Mouse (Mus musculus): ENCODE results near the gene Tnip3.

Gene Tnip3

DNA sequence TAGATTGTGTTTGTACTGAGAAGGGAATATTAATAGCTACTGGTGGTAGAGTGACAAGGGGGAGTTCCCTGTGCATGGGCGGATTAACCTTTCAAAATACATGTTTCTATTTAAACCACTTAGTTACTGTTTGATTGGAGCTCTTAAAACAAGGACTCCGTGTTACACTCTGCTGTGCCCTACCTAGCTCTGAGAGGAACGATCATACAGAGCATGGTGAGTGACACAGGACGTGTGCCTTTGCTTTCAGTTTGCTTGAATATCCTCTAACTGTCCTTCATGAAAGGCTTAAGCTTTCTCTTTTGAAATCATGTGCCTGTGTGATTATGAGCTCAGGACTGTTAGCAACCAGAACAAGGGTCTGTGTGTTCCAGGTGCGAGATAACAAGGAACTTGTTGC is at the start of gene Tnip3:
TSS of gene Tnip3 (plus strand) at position 122 of the 400 bp plus-strand sequence.
- no peak for DNase-seq

DNA sequence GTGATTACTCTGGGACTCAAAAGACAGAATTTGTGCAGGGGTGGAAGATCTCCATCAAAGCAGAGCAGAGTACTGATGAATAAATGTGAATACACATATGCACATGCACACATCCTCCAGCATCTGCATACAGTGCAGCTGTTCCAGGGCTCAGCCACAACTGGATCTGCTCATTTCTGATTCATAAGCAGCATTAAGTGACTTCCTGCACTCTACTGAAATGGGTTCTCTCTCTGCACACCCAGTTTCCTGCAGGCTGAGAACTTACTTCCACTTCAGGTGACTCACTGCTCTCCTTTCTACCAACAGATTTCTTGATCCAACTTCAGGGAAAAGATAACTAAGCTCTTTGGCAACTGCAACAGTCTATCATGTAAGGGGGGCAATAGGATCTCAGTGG is 26.3 kb upstream of the Tnip3 start:
- no peak for DNase-seq

DNA sequence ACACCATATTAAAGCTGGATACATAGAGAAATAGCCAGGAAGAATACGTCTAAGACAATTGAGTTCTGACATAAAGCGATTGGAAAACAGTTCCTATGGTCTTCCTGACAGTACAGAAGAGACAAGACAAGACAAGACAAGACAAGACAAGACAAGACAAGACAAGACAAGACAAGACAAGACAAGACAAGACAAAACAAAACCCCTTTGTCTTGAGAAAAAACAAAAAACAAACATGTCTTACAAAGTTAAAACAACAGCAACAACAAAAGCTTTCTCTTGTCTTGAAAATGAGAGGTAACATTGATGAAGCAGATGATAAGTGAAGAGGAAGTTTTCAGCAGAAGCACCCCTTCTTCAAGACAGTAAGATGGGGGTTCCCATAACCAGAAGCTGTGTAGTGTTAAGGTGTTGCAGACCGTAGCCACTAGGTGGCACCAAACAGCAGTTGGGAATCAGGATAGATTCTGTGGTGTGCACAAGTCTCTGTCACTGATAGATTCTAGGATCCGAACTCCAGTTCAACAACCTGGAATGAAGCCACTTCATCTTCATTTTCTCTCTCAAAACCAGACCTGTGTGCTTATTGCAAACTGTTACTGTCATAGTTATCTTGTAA is 15.0 kb upstream of the Tnip3 start:
- peak; percentile 27 for DNase-seq

DNA sequence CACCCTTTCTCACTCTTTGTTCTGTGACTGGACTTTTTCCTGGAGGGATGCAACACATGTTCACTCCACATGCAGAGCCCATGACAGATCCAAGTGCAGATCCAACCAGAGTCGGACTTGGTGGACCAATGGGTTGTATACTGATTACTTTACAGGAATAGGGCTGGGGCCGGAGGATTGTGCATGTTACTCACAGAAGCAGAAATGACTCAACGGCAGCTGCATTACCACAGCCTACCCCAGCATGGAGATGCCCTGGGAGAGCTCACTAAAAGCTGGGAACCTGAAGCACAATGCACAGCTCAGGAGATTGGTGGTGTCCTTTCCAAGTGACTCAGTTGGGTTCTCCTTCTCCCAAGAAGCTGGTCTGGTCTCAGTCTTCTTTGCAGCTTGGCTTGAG is 11.3 kb upstream of the Tnip3 start:
- no peak for DNase-seq

DNA sequence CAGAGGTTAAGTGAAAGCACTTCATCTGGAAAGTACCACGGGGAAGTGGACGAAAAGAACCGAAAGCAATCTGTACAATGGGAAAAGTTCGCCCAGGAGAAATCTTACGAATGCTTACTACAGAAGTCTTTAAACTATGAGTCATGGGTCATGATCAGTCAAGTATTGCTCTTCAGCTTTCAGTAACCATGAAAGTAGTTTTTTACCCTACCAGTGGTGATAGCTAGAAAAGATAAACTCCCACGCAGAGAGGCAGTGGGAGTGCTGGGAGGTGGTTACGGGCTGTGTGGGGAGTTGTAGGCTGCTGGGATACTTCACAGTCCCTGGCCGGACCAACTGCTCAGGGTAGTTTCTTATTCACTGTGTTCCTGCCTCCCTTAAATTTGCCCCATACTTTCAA is 8.4 kb upstream of the Tnip3 start:
- no peak for DNase-seq

DNA sequence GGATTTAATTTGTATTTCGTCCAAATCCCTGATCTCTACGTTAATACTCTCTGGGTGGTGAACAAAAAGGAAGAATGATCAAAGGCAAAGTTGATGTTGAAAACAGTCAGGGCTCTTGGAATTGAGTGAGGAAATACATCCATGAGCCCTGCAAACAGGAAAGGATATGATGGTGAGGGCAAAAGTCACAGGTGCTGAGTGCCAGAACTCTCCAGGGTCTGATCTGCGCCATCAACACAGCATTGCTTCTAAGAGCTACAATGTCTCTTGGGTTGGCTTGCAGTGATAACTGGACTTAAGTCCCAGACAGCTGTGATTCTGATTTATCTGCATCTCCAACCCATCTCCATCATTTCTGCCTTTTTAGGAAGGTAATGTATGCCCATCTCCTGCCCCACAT is 4.3 kb upstream of the Tnip3 start:
- DNase-seq: no peak

DNA sequence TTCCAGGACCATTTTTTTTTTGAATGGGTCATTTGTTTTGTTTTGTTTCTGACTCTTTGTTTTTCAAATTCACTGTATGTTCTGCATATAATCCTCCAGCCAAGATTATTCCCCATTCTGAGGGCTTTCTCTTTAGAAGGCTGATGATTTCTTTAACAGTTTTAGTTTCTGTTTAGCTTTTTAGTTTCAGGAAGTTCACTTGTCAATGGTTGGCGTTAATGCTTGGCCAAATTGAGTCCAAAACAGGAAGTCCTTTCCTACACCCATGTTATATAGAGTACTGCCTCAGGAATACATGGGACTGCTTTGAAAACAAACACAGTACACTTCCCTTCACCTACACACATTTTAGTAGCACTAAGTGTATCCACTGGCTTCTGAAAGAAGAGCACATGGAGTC is 2.8 kb downstream of the Tnip3 start:
- DNase-seq: no peak

DNA sequence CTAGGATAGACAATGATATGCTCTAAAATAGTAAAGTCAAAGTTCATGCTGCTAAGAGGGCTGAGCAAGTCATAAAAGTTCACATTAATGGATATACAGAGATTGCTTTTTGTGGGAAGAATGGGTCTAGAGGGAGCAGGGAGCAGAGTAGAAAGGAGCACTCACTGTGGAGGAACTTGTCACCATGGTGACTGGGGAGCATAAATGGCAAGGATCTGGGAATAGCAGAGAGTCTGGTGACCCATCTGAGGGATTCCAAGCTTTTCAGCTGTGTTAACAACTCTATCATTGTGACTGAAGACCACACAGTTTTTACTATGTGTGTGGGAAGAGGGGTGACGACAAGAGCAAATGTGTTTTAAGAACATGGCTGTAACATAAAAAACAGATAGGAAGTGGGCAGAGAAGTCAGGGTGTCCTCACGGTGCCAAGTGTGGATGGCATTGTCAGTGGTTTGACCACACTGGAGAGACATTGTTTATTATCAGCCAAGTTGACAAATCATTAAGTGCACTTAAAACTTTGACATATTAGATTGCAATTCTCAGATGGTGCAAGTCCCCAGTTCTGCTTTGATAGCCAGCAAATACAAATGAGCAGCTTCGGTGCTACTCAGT is 6.2 kb downstream of the Tnip3 start:
- DNase-seq: no peak

DNA sequence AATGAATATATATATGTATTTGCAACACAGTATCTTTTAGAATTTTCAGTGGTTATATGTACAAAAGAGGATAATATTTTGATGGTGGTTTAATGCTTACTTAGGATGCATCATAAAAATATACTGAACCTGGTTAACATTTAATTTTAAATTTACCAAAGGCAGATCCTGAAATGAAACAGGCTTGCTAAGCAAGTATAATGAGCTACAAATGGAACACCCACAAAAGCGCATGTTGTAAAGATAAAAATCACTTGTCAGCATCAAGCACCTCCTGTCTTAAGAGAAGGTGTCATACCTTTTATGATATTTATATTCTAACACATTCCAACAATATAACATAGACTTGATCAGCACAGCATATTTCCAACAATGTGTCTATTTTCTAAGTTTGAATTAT is 8.6 kb downstream of the Tnip3 start:
- no peak for DNase-seq

DNA sequence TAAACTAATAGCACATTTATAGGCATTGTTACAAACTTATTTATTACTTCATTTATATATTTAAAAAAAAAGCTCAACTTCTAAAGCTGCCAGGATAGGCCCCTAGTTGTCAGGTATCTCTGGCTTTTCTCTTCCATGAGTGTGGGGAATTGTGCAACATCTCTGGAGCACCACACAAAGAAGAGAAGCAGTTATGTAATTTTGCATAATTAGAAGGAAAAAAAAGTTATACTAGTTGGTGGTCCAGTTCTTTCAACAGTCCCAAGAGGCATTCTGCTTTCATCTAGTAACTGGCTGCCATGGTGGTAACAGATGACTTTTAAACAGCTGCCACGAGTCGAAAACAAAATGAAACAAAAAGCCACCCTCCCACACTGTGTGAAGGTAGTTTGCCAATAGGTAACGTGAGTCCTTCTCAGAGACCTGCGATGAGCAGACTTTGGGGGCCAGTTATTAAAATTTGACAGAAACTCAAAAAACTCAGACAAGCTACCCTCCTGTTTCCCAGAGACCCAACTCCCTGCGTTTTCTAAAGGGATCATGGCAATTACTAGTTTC is 12.3 kb downstream of the Tnip3 start:
- DNase-seq: no peak

DNA sequence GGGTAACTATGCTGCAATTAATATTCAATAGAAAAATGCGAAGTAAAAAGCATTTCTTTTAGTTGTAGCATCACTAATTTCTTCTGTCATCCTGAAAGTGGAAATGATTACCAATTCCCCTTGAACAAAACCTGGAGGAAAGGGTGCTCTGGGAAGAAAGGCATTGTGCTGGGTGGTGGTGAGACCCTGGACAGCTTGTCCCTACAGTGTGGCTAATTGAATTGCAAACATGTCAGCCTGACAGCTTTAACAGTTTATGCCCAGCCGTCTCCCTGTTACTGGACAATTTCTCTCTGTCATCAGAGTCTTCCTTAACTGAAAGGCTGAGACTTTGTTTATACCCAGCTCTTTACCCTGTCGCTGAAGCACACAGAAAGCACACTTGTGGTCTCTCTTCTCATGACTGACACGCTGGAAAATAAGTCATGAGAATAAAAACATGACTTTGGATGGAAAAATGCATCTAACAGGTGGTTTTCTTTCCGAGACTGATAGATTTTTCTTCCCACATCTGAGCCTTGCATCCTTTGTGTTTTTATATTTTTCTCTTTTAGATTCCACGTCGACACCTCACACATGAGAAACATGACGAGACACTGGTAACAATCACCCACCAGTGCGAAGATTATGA is 13.0 kb downstream of the Tnip3 start:
- no peak for DNase-seq

DNA sequence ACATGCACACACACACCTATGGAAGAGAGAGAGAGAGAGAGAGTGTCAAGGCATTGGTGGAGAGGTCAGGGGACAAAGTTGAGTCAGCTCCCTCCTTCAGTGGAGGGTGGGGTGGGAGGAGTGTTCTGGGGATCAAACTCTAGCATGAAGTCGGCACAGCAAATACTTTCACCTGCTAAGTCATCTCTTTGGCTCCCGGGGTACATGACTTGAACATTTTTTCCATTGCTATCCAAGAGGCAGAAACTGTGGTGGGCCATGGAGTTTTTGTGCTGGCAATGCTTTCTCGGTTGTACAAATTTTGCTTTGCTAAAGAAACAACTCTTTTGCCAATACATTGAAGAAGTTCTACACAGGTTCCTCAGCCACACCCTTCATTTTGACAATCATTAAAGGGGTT is 13.8 kb downstream of the Tnip3 start:
- no peak for DNase-seq

DNA sequence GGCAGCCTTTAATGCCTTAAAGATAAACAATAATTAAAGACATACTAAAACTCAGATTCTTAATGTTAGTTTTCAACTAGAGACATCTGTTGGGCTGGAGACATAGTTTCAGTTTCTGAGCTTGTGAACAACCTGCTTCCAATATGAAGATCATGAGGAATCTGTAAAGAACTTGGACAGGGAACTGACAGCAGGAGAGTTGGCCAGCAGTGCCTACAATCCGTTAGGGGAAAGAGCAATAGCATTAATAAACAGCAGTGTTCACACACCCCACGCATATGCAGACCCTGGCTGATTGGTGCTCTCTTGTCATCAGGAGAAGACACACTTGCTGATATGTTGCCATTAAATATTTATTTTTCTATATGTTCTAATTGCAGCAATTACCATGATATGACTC is 15.0 kb downstream of the Tnip3 start:
- no peak for DNase-seq

DNA sequence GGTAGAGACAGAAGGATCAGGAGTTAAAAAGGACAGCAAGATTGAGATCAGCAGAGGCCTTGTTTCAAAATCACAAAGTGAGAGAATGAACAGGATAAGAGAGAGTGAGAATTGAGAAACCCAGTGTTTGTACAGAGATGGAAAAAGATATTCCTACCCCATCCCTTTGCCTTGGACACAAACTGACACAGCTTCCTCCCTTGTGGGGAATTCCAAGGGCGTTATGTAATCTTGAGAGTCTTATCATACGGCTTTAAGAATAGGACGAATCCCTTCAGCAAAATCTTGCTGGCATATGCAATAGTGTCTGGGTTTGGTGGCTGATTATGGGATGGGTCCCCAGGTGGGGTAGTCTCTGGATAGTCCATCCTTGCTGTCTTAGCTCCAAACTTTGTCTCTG is 16.0 kb downstream of the Tnip3 start:
- no peak for DNase-seq

DNA sequence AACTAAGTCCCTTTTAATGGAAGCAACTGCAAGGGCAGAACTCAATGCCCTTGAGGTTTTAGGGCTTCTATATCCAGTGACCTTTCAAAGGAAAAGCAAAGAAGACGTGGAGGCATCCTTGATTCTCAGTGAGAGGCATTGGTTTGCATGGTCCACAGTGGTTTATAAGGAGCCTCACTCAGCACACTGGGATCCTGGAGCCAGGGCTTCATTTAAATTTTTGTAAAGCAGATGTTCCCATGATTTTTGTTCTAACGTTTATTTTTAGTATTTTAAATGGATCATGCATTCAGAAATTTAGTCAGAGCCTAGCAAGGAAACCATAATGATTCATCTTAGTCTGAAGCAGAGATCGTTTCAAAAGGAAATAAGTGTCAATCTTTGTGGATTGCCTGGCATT is 17.3 kb downstream of the Tnip3 start:
- no peak for DNase-seq

DNA sequence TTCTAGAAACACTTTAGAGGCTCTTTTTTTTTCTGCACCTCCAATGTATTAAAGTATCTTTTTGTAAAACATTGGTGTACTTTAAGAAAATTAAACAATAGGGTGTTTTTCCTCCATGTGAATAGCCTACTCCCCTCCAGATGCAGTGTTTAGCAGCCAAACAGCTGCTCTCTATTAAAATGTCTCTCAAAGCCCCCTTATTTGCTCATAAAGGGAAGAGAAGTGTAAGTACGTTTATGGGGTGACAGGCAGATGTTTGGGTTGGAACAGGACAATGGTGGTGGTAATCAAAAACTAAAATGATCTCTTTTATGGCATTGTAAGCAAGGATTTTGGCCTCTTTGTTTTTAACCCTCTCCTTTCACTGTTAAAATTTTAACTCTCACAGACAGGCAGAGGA is 17.8 kb downstream of the Tnip3 start:
- no peak for DNase-seq

DNA sequence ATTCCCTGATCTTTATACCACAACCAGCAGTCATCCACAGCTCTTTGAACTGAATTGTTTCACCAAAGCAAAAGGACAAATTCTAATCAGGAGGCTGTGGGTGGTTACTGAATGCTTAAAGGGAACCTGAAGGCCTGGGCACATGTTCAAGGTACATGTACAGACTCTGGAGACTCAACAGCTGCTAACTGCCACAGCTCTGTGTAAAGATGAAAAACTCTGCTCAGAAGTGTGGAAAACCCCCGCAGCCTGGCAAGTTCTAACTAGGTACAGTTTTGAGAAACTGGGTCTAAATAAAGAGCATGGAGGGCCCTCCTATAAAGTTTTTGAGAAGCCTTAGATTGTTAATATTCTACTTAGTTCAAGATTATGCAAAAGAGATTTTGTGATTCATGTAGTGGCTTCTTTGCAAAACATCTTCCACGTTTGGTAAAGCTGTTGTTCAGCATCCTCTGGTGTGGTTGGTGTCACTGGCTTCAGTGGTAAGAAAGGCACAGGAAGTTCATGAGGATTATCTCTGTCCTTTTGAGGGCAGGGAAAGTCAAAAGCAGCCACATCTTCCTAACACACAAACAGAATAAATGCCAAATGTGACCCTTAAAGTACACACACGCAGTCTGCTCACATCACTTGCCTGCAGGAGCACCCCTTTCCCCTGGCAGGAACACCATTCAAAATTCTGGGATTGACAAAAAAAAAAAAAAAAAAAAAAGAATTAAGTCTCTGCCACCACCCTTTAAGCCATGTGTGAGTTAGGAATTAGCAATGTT is 39.0 kb downstream of the Tnip3 start:
- DNase-seq: no peak

DNA sequence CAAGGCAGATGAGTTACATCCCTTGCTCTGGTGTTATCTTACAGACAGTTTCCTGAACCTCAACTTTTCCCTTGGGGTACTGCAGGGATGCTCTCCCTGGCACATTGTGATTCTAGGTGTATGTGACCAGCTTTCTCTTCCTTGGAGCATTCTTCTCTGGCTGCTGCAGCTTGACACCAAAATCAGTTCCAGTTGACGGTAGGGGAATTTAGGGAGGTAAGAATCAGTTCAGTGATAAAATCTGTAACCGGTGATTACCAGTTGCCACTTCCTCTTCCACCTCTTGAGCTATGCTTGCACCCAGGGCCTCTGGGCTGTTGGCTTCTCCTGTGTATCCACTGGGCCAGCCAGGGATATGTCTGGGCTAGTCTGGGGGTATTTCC is 39.5 kb downstream of the Tnip3 start:
- DNase-seq: no peak

DNA sequence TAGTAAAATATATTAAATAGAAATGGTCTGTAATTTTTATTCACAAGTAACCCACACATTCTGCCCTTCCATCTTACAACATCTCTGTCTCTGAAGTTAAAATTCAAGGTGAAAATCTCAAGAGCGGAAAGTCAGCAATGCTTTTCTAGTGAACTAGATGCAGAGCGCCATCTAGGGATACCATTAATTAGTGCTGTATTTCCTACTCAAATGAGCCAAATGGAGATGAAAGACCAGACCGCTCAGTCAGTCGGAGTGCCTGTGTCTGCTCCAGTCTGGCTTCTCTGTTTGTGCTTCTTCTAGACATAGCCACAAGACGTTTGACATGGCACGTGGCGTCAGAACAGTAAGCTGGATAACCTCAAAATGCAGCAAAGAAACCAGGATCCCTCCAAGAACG is 44.6 kb downstream of the Tnip3 start:
- DNase-seq: no peak

DNA sequence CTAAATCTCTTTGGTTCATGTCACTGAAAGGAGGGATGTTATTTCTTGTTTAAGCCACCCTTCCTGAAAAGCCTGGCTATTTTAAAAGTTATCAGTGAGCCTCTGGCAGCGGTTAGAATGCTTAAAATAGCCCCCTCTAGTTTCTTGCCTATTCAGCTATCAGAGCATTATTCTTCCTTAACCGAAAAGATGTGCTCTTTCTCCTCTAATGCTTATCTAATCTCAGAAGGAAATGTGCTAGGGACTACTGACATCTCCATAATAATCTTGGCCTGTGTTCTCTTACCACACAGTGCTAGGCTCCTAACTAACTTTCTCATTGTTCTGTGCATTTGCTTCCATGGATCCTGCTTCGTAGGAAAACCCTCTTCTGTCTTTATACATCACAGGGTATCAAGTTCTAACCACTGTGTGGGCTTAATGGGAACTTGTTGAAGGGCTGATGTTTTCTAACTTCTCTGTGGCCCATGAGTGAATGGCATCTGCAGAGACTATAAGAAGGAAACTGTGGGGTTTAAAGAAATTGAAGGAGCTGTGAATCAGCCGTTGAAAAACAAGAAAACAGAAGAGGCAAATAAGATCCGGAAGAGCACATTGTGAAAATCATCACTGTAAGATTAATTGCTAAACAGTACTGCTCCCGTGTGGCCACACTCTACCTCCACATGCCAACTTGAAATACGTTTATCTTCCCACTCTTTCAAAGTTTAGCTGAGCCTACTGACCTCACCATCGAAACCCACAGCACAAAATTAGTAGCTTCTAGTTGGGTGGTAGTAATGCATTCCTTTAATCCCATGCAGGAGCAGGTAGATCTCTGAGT is 53.2 kb downstream of the Tnip3 start:
- no peak for DNase-seq

DNA sequence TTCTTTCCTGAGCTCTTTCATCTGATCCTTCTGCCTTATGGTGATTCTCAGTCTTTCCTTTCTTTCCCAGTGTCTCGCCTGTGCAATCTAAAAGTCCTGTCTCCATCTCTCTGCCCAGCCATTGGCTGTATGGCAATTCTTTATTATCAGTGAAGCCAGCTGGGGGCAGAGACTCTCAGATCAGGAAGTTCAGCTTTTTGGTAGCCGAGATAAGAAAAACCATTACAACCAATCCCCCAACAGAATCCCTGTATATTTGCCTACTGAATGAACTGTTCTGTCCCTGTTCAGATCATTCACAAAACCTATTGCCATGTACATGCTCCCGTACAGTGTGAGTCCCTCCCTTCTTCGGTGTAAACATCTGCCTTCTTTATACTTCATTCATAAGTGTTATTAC is 57.9 kb downstream of the Tnip3 start:
- no peak for DNase-seq

DNA sequence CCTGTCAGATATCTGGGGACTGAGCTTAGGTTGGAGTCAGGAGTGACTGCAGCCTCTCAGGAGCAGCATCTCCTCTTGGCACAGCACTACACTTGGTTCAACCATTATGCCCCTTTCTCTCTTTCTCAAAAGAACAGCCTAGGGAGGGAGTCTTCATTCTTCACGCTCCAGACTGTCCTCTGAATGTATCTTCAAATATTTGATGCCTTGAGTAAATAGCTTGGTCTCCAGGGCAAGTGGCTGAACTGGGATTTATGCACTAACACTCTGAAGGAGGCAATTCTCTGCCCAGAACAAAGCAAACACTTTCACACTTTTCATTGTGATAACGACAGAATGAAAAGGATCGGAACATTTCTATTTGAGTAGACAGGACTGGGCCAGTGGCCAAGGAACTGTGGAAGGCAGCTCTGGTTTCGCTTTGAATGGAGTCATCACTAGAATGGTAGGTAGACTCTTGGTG is 59.8 kb downstream of the Tnip3 start:
- DNase-seq: no peak
